Mouse (Mus musculus) liver, embryonic 16.5 days (tissue): Measurements from ENCODE around the gene Cphx3. TPM values are rescaled to one million over a fixed set of nuclear protein-coding genes. Genes with fewer than 3 reads are reported as not detected.
"Not testable (repeated sequence)": the region's sequence is repeated elsewhere in the genome, so short reads cannot be mapped to it uniquely, and the experiment has no call there.

Experiments
- ATAC-seq: fragments of 200-750 bp; cut with Nextera tagmentation; 2 replicates; pipeline ENCODE4 v1.8.0; 2017; ENCODE audit warnings: low read depth, mild to moderate bottlenecking, moderate number of reproducible peaks, moderate library complexity
- H3K27ac ChIP-seq: fragments of 300-500 bp; sonication (generic); 2 replicates; pipeline ENCODE4 v1.5.1; 2014; ENCODE audit warnings: mild to moderate bottlenecking, low read length
- H3K27me3 ChIP-seq: fragments of 300-500 bp; sonication (generic); 2 replicates; pipeline ENCODE4 v1.6.1; 2014; ENCODE audit warnings: low read depth, low read length, mixed read lengths; ENCODE audit not compliant: control insufficient read depth, insufficient read depth
- H3K36me3 ChIP-seq: fragments of 300-500 bp; sonication (generic); 2 replicates; pipeline ENCODE4 v1.6.1; 2014; ENCODE audit warnings: mild to moderate bottlenecking; ENCODE audit not compliant: control insufficient read depth, insufficient read depth
- H3K4me1 ChIP-seq: fragments of 300-500 bp; sonication (generic); 2 replicates; pipeline ENCODE4 v1.6.1; 2014; ENCODE audit warnings: low read depth, low read length, mixed read lengths; ENCODE audit not compliant: control insufficient read depth
- H3K4me2 ChIP-seq: fragments of 300-500 bp; sonication (generic); 2 replicates; pipeline ENCODE4 v1.6.1; 2014; ENCODE audit warnings: low read depth, low read length, mixed read lengths
- H3K4me3 ChIP-seq: fragments of 300-500 bp; sonication (generic); 2 replicates; pipeline ENCODE4 v1.5.1; 2014; ENCODE audit warnings: low read depth, mild to moderate bottlenecking, low read length
- H3K9ac ChIP-seq: fragments of 300-500 bp; sonication (generic); 2 replicates; pipeline ENCODE4 v1.6.1; 2014; ENCODE audit warnings: low read depth, low read length
- H3K9me3 ChIP-seq: fragments of 300-500 bp; sonication (generic); replicated peaks from 2 replicates; pipeline ENCODE4 v1.6.1; 2016; ENCODE audit warnings: low read length; ENCODE audit not compliant: control insufficient read depth
- WGBS: fragments of 180-500 bp; shearing (Covaris S2); extraction: QIAGEN DNeasy Blood & Tissue Kit; methylation state at CpG from one replicate; pipeline ENCODE4 v1.1.7; 2014; ENCODE audit not compliant: insufficient replicate concordance; 5-methylcytosine and 5-hydroxymethylcytosine counted together
- polyA plus RNA-seq: library from polyadenylated mRNA; unstranded; fragments of >200 nt; fragmentation: Nextera tagmentation; extraction: Ambion mirVana; gene quantifications from 2 replicates; pipeline ENCODE4 v1.2.1, GENCODE M21; 2015

Gene Cphx3
- 0.15 TPM in 1 of 2 replicates, not detected in the other for polyA plus RNA-seq

- not testable (repeated sequence) for ATAC-seq, H3K27ac ChIP-seq, H3K9me3 ChIP-seq, H3K36me3 ChIP-seq, H3K4me1 ChIP-seq, H3K4me3 ChIP-seq, H3K27me3 ChIP-seq, H3K9ac ChIP-seq, H3K4me2 ChIP-seq
- no CpG with 5 or more reads among the region's 1 CpGs for WGBS
These were observed at the start of gene Cphx3 for GRCm38 (mm10) chr14:26081997-26082396. Cphx3 (plus strand) TSS chr14:26082297.

GRCm38 (mm10) chr14:26034364-26034763, 47.7 kb upstream of the Cphx3 start:
- not testable (repeated sequence) for H3K27ac ChIP-seq, H3K9ac ChIP-seq, H3K4me1 ChIP-seq, H3K4me2 ChIP-seq, H3K9me3 ChIP-seq, H3K4me3 ChIP-seq, H3K36me3 ChIP-seq, H3K27me3 ChIP-seq, ATAC-seq
- WGBS = no CpG with 5 or more reads among the region's 3 CpGs

GRCm38 (mm10) chr14:26035439-26035838, 46.7 kb upstream of the Cphx3 start:
- H3K27me3 ChIP-seq, ATAC-seq: not testable (repeated sequence)
- WGBS = no CpG with 5 or more reads among the region's 6 CpGs

GRCm38 (mm10) chr14:26042611-26043010, 39.5 kb upstream of the Cphx3 start, which contains the start of gene Gm9780:
Gm9780 (minus strand) TSS chr14:26042711.
- H3K4me3 ChIP-seq, H3K4me1 ChIP-seq, H3K4me2 ChIP-seq, H3K9me3 ChIP-seq, H3K27ac ChIP-seq, H3K27me3 ChIP-seq, H3K9ac ChIP-seq, ATAC-seq, H3K36me3 ChIP-seq: not testable (repeated sequence)
- no CpG with 5 or more reads among the region's 26 CpGs for WGBS

More at GRCm38 (mm10) chr14:26035439-26035838, 46.7 kb upstream of the Cphx3 start:
- H3K36me3 ChIP-seq, H3K4me2 ChIP-seq, H3K27ac ChIP-seq, H3K9ac ChIP-seq, H3K9me3 ChIP-seq, H3K4me3 ChIP-seq, H3K4me1 ChIP-seq: not testable (repeated sequence)

GRCm38 (mm10) chr14:26045007-26045406, 37.1 kb upstream of the Cphx3 start:
- not testable (repeated sequence) for H3K4me2 ChIP-seq, H3K36me3 ChIP-seq, H3K4me1 ChIP-seq, H3K27ac ChIP-seq, ATAC-seq, H3K9me3 ChIP-seq, H3K27me3 ChIP-seq, H3K9ac ChIP-seq, H3K4me3 ChIP-seq
- no CpG with 5 or more reads among the region's 5 CpGs for WGBS

GRCm38 (mm10) chr14:26047026-26047425, 35.1 kb upstream of the Cphx3 start:
- not testable (repeated sequence) for H3K4me2 ChIP-seq, H3K27me3 ChIP-seq, ATAC-seq, H3K4me1 ChIP-seq, H3K36me3 ChIP-seq, H3K9ac ChIP-seq, H3K4me3 ChIP-seq, H3K9me3 ChIP-seq, H3K27ac ChIP-seq
- no CpG with 5 or more reads among the region's 8 CpGs for WGBS

- H3K27ac ChIP-seq, H3K9ac ChIP-seq, H3K27me3 ChIP-seq, H3K4me2 ChIP-seq, ATAC-seq, H3K9me3 ChIP-seq, H3K4me3 ChIP-seq, H3K4me1 ChIP-seq, H3K36me3 ChIP-seq: not testable (repeated sequence)
- no CpG with 5 or more reads among the region's 9 CpGs for WGBS
These were observed 33.3 kb upstream of the Cphx3 start for GRCm38 (mm10) chr14:26048767-26049166.

GRCm38 (mm10) chr14:26058184-26058583, 23.9 kb upstream of the Cphx3 start:
- not testable (repeated sequence) for H3K9me3 ChIP-seq, H3K4me2 ChIP-seq, H3K36me3 ChIP-seq, H3K27ac ChIP-seq, H3K4me1 ChIP-seq, H3K4me3 ChIP-seq, H3K9ac ChIP-seq, ATAC-seq, H3K27me3 ChIP-seq
- no CpG with 5 or more reads among the region's 3 CpGs for WGBS

- not testable (repeated sequence) for H3K4me3 ChIP-seq, H3K4me1 ChIP-seq, H3K9ac ChIP-seq, ATAC-seq, H3K27me3 ChIP-seq, H3K27ac ChIP-seq, H3K36me3 ChIP-seq, H3K4me2 ChIP-seq, H3K9me3 ChIP-seq
- no CpG with 5 or more reads among the region's 6 CpGs for WGBS
These were observed 22.7 kb upstream of the Cphx3 start for GRCm38 (mm10) chr14:26059362-26059761.
